Mouse (Mus musculus) activated CD4-positive, CD25-positive, alpha-beta regulatory T cell, adult 4 months (primary cell): Measurements from ENCODE around the gene Cenpb. TPM values are rescaled to one million over a fixed set of nuclear protein-coding genes. Genes with fewer than 3 reads are reported as not detected.

Source experiments
- ATAC-seq: one replicate; pipeline ENCODE4 v1.8.0; 2017
- polyA plus RNA-seq, 2 experiments: library from polyadenylated mRNA; unstranded; fragments of 100-300 nt; shearing (Covaris generic); gene quantifications; one replicate each; pipeline ENCODE4 v1.2.1; 2017

Gene Cenpb
- polyA plus RNA-seq, 2 experiments from 2014 or later: 3.0 to 3.1 TPM

DNA sequence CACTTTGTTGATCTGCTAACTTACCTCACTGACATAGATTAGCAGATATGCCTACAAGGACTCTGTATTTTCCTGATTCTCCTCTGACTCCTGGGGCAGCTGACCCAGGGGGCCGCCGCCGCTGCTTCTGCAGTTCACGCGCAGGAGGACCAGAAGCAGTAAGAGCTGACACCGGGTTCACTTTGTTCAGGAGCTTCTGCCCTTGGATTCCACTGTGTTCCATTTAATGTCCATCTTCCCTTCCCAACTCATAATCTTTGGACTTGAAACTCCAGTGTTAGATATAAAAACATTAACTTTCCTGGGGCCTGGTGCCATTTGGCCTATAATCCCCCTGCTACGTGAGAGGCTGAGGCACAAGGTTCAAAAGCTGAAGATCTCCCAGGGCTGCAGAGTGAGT, 15.9 kb downstream of the Cenpb start:
- ATAC-seq: no peak

DNA sequence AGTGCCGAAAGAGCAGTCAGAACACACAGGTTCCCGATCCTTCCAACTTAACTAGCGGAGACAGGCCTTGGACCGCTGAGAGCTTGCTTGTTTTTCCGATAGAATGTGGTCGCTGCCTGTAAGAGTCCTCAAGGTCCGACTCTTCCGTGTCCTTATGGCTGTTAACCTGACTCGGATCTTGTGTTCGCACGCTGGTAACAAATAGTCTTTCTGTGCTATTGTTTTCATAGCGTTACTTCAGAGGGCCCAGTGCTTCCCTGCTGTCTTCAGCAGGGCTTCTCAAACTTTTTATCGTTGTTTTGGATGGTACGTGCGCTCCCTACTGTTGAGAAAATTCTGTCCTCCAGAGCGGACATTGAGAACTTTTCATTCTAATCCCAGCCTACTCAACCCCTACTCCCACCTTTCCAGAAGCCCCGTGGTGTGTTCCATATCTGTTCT, 19.2 kb downstream of the Cenpb start:
- no peak for ATAC-seq

DNA sequence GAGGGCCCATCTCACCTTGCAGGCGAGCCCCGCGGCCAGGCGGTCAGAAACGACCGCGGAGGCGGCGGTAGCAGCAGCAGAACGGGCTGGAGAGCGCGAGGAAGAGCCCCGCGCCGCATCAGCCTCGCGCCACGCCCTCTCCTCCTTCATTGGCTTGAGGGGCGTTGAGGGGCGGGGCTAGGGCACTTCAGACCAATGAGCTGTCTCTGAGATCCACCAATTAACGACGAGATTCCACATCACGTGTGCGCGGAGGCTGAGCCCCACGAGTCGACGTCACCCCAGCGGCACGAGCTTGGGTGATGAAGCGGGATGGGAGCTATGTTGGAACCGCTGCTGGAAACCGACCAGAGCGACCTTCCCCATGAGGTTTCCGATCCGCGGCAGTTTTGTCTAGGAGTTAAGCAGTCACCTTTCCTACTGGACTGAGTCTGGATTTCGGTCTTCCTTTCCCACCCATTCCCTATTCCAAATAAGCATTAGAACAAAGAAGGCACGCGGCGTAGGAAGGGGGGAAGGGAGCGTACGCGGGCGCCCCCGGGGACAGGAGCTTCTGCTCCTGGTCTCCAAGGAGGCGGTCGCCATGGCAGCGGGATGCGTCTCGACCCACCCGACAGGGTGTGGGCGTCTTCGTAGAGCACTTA, 19.8 kb downstream of the Cenpb start, which contains the start of gene 1700037H04Rik:
Gene 1700037H04Rik (minus strand): TSS at position 144 of the 644 bp plus-strand sequence.
- peak; percentile 99 for ATAC-seq

DNA sequence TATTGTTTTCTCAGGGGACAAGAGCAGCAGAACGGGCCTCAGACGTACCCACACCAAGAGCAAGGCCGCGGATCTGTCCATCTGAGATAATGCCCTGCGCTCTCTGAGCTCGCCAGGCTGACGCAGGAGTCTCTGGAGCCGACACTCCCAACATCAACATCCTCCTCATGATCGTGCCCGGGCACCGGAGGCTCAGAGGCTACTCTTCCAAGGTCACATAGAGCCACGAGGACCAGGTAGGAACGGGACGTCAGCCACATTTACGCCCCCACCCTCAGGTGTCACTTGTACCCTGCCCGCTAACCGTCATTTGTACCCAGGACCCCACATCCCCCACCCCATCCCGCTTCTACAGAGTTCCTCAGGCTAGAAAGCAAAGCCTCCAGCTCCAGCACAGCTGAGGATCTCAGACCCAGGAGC, 20.4 kb downstream of the Cenpb start:
- ATAC-seq: peak; percentile 25

DNA sequence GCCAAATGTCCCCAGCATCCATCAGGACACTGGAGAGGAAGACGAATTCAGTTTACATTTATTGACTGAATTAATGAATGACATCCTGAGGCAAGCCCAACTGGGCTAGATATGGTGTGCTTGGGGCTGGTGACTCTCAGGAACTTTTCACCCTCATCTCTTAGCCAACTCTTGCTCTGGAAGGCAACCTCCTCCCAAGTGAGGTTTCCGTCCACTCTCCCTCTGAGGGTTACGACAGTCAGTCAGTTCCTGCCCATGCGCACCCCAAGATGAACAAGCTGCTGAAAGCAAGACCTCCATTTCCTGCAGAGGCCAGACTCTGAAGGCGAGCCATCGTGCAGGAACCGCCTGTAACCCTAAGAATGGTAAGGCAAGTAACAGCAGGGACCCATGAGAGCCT, 22.9 kb downstream of the Cenpb start:
- ATAC-seq: no peak

DNA sequence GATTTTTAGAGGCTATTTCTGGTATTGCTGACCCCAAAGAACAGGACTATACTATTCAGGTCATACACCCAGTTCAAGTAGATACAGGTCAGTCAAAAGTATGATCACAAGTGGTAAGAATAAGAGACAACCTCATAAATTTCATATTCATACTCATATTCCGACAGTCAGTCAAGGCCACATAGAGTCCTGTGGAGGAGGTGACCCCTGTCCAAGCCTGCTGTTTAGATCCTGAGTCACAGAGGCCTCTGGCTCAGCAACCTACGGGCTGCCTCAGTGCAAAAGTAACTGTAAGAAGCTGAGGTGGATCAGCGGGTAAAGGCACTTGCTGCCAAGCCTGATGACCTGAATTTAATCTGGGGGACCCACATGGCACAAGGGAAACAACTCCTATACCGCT, 25.8 kb downstream of the Cenpb start:
- no peak for ATAC-seq

DNA sequence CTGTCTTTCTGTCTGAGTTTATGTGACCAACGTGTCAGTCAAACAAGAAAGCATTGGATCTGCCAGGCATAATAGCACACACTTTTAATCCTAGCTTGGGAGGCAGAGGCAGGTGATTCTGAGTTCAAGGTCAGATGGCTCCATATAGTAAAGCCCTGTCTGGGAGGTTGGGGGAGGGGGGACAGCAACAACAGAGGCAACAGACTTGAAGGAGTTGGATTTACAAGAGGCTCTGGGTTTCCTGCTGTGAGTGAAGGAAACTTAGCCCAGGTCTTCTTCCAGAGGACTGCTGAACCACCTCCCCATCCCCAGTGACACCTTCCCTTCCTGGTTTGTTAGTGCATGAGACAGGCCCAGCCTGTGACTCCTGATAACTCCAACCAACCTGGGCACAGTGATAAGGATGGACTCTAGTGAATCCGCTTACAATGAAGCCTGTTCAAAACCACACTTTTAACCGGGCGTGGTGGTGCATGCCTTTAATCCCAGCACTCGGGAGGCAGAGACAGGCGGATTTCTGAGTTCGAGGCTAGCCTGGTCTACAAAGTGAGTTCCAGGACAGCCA, 27.6 kb downstream of the Cenpb start:
- no peak for ATAC-seq

DNA sequence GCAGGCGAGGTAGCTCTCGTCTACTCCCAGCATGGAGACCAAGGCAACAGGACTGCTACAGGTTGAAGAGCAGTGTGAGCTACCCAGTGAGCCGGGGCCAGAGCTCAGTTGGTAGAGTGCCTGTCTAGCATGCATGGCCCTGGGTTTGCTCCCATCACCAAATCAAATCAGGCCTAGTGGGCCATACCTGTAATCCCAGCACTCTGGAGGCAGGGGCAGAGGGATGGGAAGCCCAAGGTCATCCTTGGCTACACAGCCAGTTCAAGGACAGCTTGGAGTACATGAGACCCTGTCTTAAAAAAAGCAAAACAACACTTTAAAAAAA, 30.7 kb downstream of the Cenpb start:
- no peak for ATAC-seq

DNA sequence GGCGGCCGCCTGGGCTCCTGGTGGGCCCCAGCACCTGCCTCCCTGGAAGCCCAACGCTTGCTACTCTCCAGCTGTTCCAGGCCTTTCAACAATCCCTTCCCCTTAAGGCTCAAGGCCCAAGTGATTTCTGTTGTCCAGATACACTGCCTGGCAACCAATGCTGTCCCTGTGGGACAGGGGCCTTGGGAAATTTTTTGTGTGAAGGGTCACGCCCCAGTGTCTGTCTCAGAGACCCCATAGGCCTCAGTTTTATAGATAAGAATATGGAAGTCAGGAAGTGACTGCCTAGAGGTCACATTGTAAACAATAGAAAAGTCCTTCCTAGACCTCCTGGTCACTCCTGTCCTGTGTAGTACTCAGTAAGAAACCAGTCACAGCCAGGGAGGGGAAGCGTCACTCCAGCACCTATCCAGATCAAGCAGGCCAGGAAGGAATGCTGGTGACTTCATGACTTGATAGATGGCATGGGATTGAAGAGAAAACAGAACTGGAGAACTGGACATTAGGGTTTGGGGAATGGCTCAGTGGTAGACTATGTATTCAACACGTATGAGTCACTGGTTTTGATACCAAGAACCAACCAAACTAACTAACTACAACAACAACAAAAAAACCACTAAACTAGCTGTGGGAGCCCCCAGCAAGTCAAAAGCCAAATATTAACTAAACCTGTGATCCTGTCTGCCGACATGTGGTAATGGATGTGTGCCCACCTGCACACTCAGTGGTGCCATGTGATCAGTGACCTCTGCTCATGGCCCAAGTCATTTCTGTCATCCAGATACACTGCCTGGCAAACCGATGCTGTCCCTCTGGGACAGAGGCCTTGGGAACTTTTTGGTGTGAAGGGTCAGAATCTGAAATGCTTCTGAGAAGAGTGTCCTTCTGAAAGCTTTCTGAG, 31.3 kb downstream of the Cenpb start:
- no peak for ATAC-seq

DNA sequence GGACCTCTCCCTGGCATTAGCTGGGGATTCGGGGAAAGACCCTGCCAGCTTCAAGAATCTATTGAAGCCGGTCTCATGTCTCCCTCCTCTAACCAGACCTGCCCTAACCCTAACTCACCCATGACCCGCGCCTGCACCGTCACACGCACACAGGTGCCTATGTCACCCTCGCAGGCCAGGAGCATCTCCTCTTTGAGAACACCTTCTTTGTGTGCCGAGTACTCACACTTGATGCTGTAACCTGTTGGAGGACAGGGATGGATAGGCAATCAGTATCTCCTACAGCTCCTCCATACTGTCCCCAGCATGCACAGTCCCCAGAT, 32.9 kb downstream of the Cenpb start:
- ATAC-seq: no peak

DNA sequence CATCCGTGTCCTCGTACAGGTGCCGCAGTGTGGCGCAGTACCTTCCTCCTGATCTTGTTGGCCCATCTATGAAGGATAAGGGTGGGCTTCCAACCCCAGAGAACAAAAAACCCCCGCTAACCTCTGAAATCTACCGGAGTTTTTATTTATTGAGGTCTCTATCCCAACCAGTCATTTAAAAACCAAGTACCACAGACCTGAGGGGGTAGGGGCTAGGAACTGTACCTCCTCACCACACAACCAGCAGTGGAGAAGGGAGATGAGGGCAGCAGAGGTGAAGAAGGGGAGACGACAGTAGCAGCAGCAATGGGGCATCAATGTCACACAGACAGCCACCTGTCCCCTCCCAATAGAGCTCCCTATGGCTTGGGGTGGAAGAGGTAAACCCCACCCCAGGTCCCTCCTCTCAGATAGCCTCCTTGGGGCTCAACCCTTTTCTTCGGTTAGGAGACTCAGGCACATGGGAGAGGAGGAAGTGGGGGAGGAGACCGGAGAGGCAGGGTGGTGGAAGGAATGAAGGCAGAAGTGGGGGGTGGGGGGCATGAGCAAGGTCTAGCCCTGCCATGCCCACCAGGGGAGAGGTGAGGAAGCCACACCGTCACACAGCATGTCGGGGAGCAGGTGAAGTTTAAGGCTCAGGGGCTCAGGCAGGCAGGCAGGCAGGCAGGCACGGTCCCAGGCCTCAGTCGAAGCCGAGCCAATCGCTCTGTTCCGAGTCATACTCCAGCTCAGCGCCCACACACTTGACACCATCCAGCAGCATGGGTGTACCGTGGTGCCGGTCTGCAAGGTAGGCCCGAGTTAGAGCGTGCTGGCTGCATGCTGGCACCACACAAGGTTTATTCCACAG, 33.4 kb downstream of the Cenpb start:
- no peak for ATAC-seq

DNA sequence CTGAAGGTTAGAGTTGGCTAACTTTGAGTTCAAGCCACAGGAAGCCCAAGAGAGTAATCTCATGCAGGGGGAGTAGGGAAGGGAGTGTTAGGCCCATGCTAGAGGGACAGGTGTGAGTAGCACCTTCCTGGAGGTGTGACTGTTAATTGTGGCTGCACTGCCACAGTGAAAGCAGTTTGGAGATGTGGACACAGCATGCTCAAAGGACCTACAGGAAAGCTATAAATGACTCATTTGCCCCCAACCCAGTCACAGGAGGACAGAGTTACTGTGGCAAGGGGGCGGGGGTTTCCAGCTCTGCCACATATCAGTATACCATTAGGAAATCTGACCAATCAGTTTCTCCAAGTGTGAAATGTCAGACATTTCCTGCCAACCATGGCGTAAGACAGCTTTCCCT, 34.3 kb downstream of the Cenpb start:
- ATAC-seq: no peak

DNA sequence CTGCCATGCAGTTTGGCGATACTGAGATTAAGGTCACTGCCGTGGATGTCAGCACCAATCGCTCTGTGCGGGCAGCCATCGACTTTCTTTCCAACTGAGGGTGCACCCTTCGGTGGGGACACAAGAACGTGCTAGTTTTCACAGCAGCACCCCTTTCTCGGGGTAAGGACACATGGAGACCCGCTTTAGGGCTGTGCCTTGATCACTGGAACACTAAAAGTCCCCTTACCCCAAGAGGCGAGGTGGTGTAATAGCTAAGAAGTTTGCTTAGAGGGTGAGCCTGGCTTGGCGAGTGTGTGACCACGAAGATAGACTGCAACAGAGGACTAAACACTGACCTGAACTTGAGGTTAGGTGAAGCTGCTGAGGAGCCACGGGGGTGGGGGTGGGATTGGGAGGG, 34.7 kb downstream of the Cenpb start:
- no peak for ATAC-seq

DNA sequence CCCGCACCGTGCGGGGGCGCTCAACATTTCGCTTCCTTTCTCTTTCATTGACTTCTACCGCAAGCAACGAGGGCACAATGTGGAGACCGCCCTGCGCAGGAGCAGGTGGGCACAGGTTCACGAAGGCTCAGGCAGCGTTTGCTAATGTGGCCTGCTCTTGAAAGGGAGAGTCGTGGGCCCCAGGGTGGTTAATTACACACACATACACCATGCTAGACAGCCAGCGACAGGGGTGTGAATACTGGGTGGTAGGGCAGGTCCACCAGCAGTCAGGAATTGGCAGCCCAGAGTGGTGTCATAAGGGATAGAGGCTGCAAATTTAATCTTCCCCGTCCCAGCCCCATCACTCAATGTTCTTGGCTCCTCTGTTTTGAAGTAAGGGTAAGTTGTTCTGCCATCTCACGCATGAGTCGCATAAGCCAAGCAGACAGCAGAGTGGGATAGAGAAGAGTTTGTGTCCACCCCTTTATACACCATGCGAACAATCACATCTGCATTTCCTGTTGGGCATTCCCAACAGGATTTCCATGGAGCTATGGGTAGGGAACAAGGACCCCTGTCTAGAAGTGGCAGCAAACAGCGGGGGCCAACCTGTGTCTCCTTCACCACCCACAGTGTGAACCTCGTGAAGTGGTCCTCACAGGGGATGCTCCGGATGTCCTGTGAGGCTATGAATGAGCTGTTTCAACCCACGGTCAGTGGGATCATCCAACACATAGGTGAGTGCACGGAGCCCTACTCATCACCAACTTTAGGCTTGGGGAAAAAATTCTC, 36.7 kb downstream of the Cenpb start:
- no peak for ATAC-seq

DNA sequence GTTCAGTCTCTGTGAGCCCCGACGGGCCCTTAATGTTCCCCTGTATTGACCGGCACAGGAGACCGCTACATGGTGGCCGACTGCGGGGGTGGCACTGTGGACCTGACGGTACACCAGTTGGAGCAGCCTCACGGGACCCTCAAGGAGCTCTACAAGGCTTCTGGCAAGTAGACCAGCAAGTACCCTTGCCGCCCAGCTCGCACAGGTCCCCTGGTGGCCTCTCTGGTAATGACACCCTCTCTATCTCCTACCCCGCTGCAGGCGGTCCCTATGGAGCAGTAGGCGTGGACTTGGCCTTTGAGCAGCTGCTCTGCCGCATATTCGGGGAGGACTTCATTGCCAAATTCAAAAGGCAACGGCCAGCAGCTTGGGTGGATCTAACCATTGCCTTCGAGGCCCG, 37.3 kb downstream of the Cenpb start:
- peak; percentile 75 for ATAC-seq

DNA sequence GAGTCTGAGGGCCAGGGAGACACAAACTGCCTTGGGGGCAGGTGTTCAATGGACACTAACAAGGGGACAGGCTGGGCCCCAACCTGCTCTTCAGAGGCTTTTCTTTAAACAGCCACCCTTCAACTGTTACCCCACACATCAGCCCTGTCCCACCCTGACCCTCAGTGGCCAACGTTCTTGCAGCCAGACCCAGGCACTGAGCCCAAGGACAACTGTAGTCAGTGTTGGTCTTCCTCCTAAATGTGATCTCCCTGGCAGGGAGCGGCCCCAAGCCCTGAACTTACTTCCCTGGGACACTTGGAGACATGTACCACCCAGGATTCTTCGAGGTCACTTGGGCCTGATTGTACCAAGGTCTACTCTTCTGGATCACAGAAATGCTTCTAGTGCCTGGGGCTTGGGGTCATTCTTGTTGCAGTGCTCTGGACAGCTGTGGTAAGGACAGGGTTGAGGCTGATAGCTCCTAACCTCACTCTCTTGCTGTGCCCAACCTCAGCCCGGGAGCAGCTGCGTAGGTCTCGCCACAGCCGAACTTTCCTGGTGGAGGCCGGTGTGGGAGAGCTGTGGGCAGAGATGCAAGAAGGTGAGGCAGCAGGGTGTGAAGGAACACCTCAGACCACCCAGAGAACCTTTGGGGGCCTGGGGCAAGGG, 38.4 kb downstream of the Cenpb start:
- ATAC-seq: no peak

DNA sequence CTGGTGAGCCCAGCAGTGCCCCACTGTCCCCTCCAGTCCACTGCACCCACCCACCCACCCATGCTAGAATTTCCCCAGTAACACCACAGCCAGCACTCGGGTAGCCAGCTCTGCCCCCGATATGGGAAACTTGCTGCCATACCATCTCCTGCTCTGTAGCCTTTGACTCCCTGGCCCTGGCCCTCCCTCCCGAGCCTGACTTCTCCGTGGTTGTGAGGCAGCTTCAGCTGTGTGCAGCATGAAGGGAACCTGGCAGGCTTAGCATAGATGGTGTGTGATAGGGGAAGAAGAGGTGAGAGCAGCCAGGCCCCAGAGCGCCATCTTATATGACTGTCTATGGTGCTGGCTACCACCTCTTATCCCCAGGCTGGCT, 39.3 kb downstream of the Cenpb start:
- no peak for ATAC-seq

DNA sequence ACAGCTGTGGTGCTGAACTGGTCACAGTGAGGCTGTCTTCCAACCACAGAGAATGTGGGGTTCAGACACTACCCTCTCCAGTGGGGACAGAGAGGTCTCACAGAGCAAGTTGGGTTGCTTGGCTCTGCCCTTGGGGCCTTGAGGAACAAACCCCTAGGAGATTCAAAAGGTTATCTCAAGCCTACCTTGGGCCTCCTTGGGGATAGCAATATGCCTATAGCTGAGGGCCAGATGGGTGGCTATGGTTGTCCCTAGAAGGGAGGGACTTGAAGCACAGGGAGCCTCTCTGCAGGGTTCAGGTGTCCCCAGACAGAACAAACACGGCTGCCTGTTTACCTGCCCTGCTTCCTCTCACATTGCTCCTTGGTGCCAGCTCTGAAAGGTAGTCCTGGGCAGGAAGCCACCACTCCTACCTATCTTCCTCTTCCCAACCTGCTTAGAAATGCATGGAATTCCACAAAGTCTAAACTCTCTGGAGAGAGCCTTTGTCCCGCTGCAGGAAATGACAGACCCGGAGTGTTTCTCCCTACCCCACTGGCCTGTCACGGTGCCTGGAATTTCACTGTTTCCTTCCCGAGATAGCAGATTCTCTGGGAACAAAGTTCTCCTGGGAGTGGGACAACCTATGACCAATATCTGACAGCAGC, 39.9 kb downstream of the Cenpb start:
- no peak for ATAC-seq

DNA sequence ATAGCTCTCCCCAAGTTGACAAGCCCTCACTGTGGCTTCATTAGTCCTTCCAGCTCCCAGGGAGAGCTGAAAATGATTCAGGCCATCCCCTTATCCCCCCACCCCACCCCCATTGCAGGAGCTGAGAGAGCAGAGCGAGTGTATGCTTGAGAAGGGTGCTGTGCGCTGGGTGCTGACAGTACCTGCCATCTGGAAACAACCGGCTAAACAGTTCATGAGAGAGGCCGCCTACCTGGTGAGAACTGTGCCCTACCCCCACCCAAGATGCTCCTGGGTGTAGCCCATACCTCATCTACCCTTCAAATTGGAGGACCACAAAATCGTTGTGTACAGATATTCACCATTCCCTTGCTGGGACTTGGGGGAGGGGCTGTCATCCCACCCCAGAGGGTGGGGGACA, 40.6 kb downstream of the Cenpb start:
- no peak for ATAC-seq

DNA sequence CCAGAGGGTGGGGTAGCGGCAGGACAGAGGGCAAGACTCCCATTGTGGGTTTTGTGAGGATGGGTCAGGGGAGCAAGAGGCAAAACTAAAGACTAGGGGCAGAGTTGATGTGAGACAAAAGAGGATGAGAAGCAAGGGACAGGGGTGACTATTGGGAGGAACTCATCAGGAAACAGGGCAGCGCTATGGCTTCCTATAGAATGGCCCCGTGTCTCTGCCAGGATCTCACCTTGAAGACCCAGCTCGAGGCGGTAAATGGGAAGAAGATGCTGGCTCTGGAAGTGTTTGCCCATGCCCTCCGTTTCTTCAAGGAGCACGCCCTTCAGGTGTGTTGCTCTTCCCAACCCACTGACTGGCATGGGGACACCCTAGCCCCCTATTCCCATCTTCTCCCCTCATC, 41.1 kb downstream of the Cenpb start:
- ATAC-seq: no peak

DNA sequence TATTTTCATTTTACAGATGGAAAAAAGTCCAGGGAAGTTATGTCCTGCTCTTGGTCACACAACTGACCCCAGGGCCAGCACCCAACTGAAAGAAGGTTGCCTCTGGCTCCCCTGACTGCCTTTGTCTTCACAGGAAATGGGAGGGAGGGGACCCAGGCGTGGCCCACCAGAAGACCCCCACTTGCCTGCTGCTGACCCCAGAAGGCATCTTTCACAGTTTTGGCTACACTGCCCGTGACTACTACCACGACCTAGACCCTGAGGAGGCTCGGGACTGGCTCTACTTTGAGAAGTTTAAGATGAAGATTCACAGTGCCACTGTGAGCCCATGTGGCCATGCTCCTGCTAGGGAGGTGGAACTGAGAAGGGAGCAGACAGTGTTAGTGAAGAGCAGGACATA, 41.6 kb downstream of the Cenpb start:
- no peak for ATAC-seq
